Mouse (Mus musculus) neural tube, embryonic 13.5 days (tissue): ENCODE measurements at regions not wholly inside any gene's neighbourhood (a gene's known extent, or its start where the extent isn't known, plus 50 kb on each side); places are given as distances from the start of the nearest gene placed in this dataset.

ENCODE experiments used
- ATAC-seq: fragments of 200-750 bp; cut with Nextera tagmentation; 2 replicates; pipeline ENCODE4 v1.8.0; 2017; ENCODE audit warnings: low read depth, mild to moderate bottlenecking, moderate TSS enrichment, moderate library complexity
- H3K27ac ChIP-seq: fragments of 300-500 bp; sonication (generic); replicated peaks from 2 replicates; pipeline ENCODE4 v1.5.1; 2015; ENCODE audit warnings: moderate library complexity, mild to moderate bottlenecking, inconsistent platforms
- H3K27me3 ChIP-seq: fragments of 300-500 bp; sonication (generic); 2 replicates; pipeline ENCODE4 v1.6.1; 2015; ENCODE audit warnings: mild to moderate bottlenecking, inconsistent platforms
- H3K36me3 ChIP-seq: fragments of 300-500 bp; sonication (generic); 2 replicates; pipeline ENCODE4 v1.6.1; 2015; ENCODE audit warnings: mild to moderate bottlenecking, inconsistent platforms
- H3K4me1 ChIP-seq: fragments of 300-500 bp; sonication (generic); replicated peaks from 2 replicates; pipeline ENCODE4 v1.6.1; 2015; ENCODE audit warnings: inconsistent platforms
- H3K4me2 ChIP-seq: fragments of 300-500 bp; sonication (generic); 2 replicates; pipeline ENCODE4 v1.6.1; 2015; ENCODE audit warnings: inconsistent platforms, mild to moderate bottlenecking, moderate library complexity
- H3K4me3 ChIP-seq: fragments of 300-500 bp; sonication (generic); 2 replicates; pipeline ENCODE4 v1.5.1; 2015; ENCODE audit warnings: mild to moderate bottlenecking, inconsistent platforms
- H3K9ac ChIP-seq: fragments of 300-500 bp; sonication (generic); 2 replicates; pipeline ENCODE4 v1.6.1; 2015; ENCODE audit warnings: moderate library complexity, mild to moderate bottlenecking, inconsistent platforms
- H3K9me3 ChIP-seq: fragments of 300-500 bp; sonication (generic); 2 replicates; pipeline ENCODE4 v1.6.1; 2016; ENCODE audit warnings: inconsistent platforms
- WGBS: fragments of 180-500 bp; shearing (Covaris S2); methylation state at CpG from one replicate; pipeline ENCODE4 v1.1.7; 2015; 5-methylcytosine and 5-hydroxymethylcytosine counted together

- WGBS, result 79% methylated on average over 1 of the region's 1 CpGs
- no peak overlapping the region for H3K4me2 ChIP-seq
- H3K4me1 ChIP-seq, result peaks cover 23% of the 10 kb centered on the region
- H3K27me3 ChIP-seq, result no peaks in the 10 kb centered on the region
- no peaks in the 10 kb centered on the region for H3K36me3 ChIP-seq
- no peak for ATAC-seq
- H3K9me3 ChIP-seq, result no peaks in the 10 kb centered on the region
- no peak overlapping the region for H3K4me3 ChIP-seq
- no peak overlapping the region for H3K27ac ChIP-seq
- no peak overlapping the region for H3K9ac ChIP-seq
Observed at GRCm38 (mm10) chr15:59780506-59780905, 235.9 kb downstream of the 4933412E24Rik start.

GRCm38 (mm10) chr15:59777307-59777871, 239.0 kb downstream of the 4933412E24Rik start:
- no peak for ATAC-seq
- 78% methylated on average over 13 of the region's 13 CpGs for WGBS
- no peaks in the 10 kb centered on the region for H3K36me3 ChIP-seq
- H3K9me3 ChIP-seq, result no peaks in the 10 kb centered on the region
- no peaks in the 10 kb centered on the region for H3K4me1 ChIP-seq
- no peak overlapping the region for H3K4me2 ChIP-seq
- no peak overlapping the region for H3K27ac ChIP-seq
- no peaks in the 10 kb centered on the region for H3K27me3 ChIP-seq
- H3K4me3 ChIP-seq, result no peak overlapping the region
- H3K9ac ChIP-seq, result no peak overlapping the region

- H3K4me2 ChIP-seq, result no peak overlapping the region
- H3K9me3 ChIP-seq, result peaks cover 3% of the 10 kb centered on the region; the same call in 1 of the 2 replicates
- no peak overlapping the region for H3K9ac ChIP-seq
- WGBS, result 88% methylated on average over 3 of the region's 3 CpGs
- no peaks in the 10 kb centered on the region for H3K27me3 ChIP-seq
- no peak for ATAC-seq
- H3K27ac ChIP-seq, result no peak overlapping the region
- no peak overlapping the region for H3K4me3 ChIP-seq
- no peaks in the 10 kb centered on the region for H3K36me3 ChIP-seq
- no peaks in the 10 kb centered on the region for H3K4me1 ChIP-seq
Observed at GRCm38 (mm10) chr15:59775781-59776180, 240.6 kb downstream of the 4933412E24Rik start.

GRCm38 (mm10) chr15:59773983-59774382, 242.4 kb downstream of the 4933412E24Rik start:
- no peak overlapping the region for H3K4me2 ChIP-seq
- no peaks in the 10 kb centered on the region for H3K4me1 ChIP-seq
- H3K4me3 ChIP-seq, result no peak overlapping the region
- no peak for ATAC-seq
- H3K9me3 ChIP-seq, result peaks cover 11% of the 10 kb centered on the region; the same call in 1 of the 2 replicates
- WGBS, result 88% methylated on average over 2 of the region's 2 CpGs
- H3K27me3 ChIP-seq, result no peaks in the 10 kb centered on the region
- no peak overlapping the region for H3K27ac ChIP-seq
- no peak overlapping the region for H3K9ac ChIP-seq
- no peaks in the 10 kb centered on the region for H3K36me3 ChIP-seq

GRCm38 (mm10) chr15:59772595-59772994, 243.8 kb downstream of the 4933412E24Rik start:
- Histone ChIP-seq H3K27ac (no peak overlapping the region), H3K9me3 (peaks cover 11% of the 10 kb centered on the region; the same call in 1 of the 2 replicates), H3K4me3 (no peak overlapping the region), H3K36me3 (no peaks in the 10 kb centered on the region), H3K9ac (no peak overlapping the region), H3K4me1 (no peaks in the 10 kb centered on the region), H3K4me2 (no peak overlapping the region), H3K27me3 (no peaks in the 10 kb centered on the region)
- 93% methylated on average over 2 of the region's 2 CpGs for WGBS
- ATAC-seq, result no peak

- no peaks in the 10 kb centered on the region for H3K36me3 ChIP-seq
- 88% methylated on average over 6 of the region's 6 CpGs for WGBS
Observed at GRCm38 (mm10) chr15:59762061-59762460, 254.4 kb downstream of the 4933412E24Rik start.

GRCm38 (mm10) chr15:59760490-59760889, 255.9 kb downstream of the 4933412E24Rik start:
- H3K27ac ChIP-seq, result no peak overlapping the region
- WGBS, result 95% methylated on average over 5 of the region's 5 CpGs
- no peak overlapping the region for H3K9ac ChIP-seq
- H3K9me3 ChIP-seq, result no peaks in the 10 kb centered on the region
- ATAC-seq, result no peak
- H3K27me3 ChIP-seq, result no peaks in the 10 kb centered on the region
- H3K4me1 ChIP-seq, result no peaks in the 10 kb centered on the region
- no peak overlapping the region for H3K4me2 ChIP-seq
- H3K4me3 ChIP-seq, result no peak overlapping the region
- H3K36me3 ChIP-seq, result no peaks in the 10 kb centered on the region

More at GRCm38 (mm10) chr15:59762061-59762460, 254.4 kb downstream of the 4933412E24Rik start:
- no peak overlapping the region for H3K4me2 ChIP-seq
- H3K27me3 ChIP-seq, result no peaks in the 10 kb centered on the region
- no peaks in the 10 kb centered on the region for H3K4me1 ChIP-seq
- no peaks in the 10 kb centered on the region for H3K9me3 ChIP-seq
- H3K4me3 ChIP-seq, result no peak overlapping the region
- no peak overlapping the region for H3K27ac ChIP-seq
- no peak overlapping the region for H3K9ac ChIP-seq
- no peak for ATAC-seq

- Histone ChIP-seq H3K9ac (no peak overlapping the region), H3K27ac (no peak overlapping the region), H3K27me3 (no peaks in the 10 kb centered on the region), H3K4me2 (no peak overlapping the region), H3K4me1 (no peaks in the 10 kb centered on the region), H3K9me3 (no peaks in the 10 kb centered on the region), H3K4me3 (no peak overlapping the region), H3K36me3 (no peaks in the 10 kb centered on the region)
- WGBS, result 51% methylated on average over 4 of the region's 4 CpGs
- no peak for ATAC-seq
Observed at GRCm38 (mm10) chr15:59759566-59759965, 256.8 kb downstream of the 4933412E24Rik start.

GRCm38 (mm10) chr15:59758971-59759370, 257.4 kb downstream of the 4933412E24Rik start:
- no peak overlapping the region for H3K9ac ChIP-seq
- no peak overlapping the region for H3K4me3 ChIP-seq
- H3K27me3 ChIP-seq, result no peaks in the 10 kb centered on the region
- WGBS, result 74% methylated on average over 2 of the region's 2 CpGs
- H3K36me3 ChIP-seq, result no peaks in the 10 kb centered on the region
- no peaks in the 10 kb centered on the region for H3K9me3 ChIP-seq
- ATAC-seq, result no peak
- no peak overlapping the region for H3K27ac ChIP-seq
- no peaks in the 10 kb centered on the region for H3K4me1 ChIP-seq
- H3K4me2 ChIP-seq, result no peak overlapping the region

GRCm38 (mm10) chr15:59756141-59756540, 260.3 kb downstream of the 4933412E24Rik start:
- H3K27me3 ChIP-seq, result no peaks in the 10 kb centered on the region
- no peak overlapping the region for H3K9ac ChIP-seq
- no peaks in the 10 kb centered on the region for H3K4me1 ChIP-seq
- no peak overlapping the region for H3K27ac ChIP-seq
- H3K4me2 ChIP-seq, result no peak overlapping the region
- H3K9me3 ChIP-seq, result no peaks in the 10 kb centered on the region
- ATAC-seq, result no peak
- no peak overlapping the region for H3K4me3 ChIP-seq
- WGBS, result 79% methylated on average over 6 of the region's 6 CpGs
- H3K36me3 ChIP-seq, result no peaks in the 10 kb centered on the region

GRCm38 (mm10) chr15:59754906-59755305, 261.5 kb downstream of the 4933412E24Rik start:
- H3K36me3 ChIP-seq, result no peaks in the 10 kb centered on the region
- no peaks in the 10 kb centered on the region for H3K27me3 ChIP-seq
- H3K4me3 ChIP-seq, result no peak overlapping the region
- peak overlapping the region; percentile 14; the same call in 1 of the 2 replicates for H3K4me2 ChIP-seq
- no peak overlapping the region for H3K27ac ChIP-seq
- H3K9me3 ChIP-seq, result no peaks in the 10 kb centered on the region
- H3K9ac ChIP-seq, result no peak overlapping the region
- no peaks in the 10 kb centered on the region for H3K4me1 ChIP-seq
- ATAC-seq, result no peak
- WGBS, result 70% methylated on average over 13 of the region's 13 CpGs

- Histone ChIP-seq H3K9ac (no peak overlapping the region), H3K4me2 (no peak overlapping the region), H3K27ac (no peak overlapping the region), H3K9me3 (no peaks in the 10 kb centered on the region), H3K36me3 (no peaks in the 10 kb centered on the region), H3K27me3 (no peaks in the 10 kb centered on the region), H3K4me1 (no peaks in the 10 kb centered on the region), H3K4me3 (no peak overlapping the region)
- 96% methylated on average over 1 of the region's 1 CpGs for WGBS
- ATAC-seq, result no peak
Observed at GRCm38 (mm10) chr15:59752277-59752676, 264.1 kb downstream of the 4933412E24Rik start.

GRCm38 (mm10) chr15:59746290-59746689, 270.1 kb downstream of the 4933412E24Rik start:
- no peak for ATAC-seq
- Histone ChIP-seq H3K4me1 (no peaks in the 10 kb centered on the region), H3K36me3 (no peaks in the 10 kb centered on the region), H3K4me2 (no peak overlapping the region), H3K27ac (no peak overlapping the region), H3K4me3 (no peak overlapping the region), H3K27me3 (no peaks in the 10 kb centered on the region), H3K9me3 (no peaks in the 10 kb centered on the region), H3K9ac (no peak overlapping the region)
- 67% methylated on average over 9 of the region's 9 CpGs for WGBS
